Mouse (Mus musculus) myocyte (in vitro differentiated cells): ENCODE data around the gene Ctnnd1.

Experiments used
- CEBPB ChIP-seq: IDR thresholded peaks from 2 replicates; pipeline ENCODE4 v1.6.1; 2011; ENCODE audit warnings: mild to moderate bottlenecking, moderate library complexity; ENCODE audit not compliant: poor library complexity, insufficient read depth, severe bottlenecking
- E2F4 ChIP-seq: IDR thresholded peaks from one replicate; pipeline ENCODE4 v1.6.1; 2011; ENCODE audit warnings: mild to moderate bottlenecking, control low read depth, moderate library complexity; ENCODE audit not compliant: insufficient read depth
- MAX ChIP-seq: IDR thresholded peaks from one replicate; pipeline ENCODE4 v1.6.1; 2011; ENCODE audit warnings: low read depth, mild to moderate bottlenecking, control low read depth
- MYOG ChIP-seq, 3 experiments: IDR thresholded peaks; one replicate each; pipeline ENCODE4 v1.6.1; 2011; ENCODE audit warnings: control low read depth in 2 of 3, low read depth in 2 of 3, mild to moderate bottlenecking in 2 of 3; ENCODE audit not compliant: insufficient read length in 2 of 3, control insufficient read depth in 1 of 3, insufficient read depth in 1 of 3
- POLR2A ChIP-seq: IDR thresholded peaks from one replicate; pipeline ENCODE4 v1.6.1; 2011; ENCODE audit warnings: low read depth, mild to moderate bottlenecking, control low read depth, moderate library complexity; ENCODE audit not compliant: insufficient read length
- POLR2AphosphoS2 ChIP-seq: IDR thresholded peaks from one replicate; pipeline ENCODE4 v1.6.1; 2011; ENCODE audit warnings: low read depth, control low read depth; ENCODE audit not compliant: insufficient read length
- SRF ChIP-seq: IDR thresholded peaks from one replicate; pipeline ENCODE4 v1.6.1; 2011; ENCODE audit warnings: low read depth; ENCODE audit not compliant: control insufficient read depth, insufficient read length
- TCF12 ChIP-seq: IDR thresholded peaks from one replicate; pipeline ENCODE4 v1.6.1; 2011; ENCODE audit warnings: mild to moderate bottlenecking, control low read depth; ENCODE audit not compliant: poor library complexity, insufficient read depth, severe bottlenecking
- TCF3 ChIP-seq: IDR thresholded peaks from one replicate; pipeline ENCODE4 v1.6.1; 2011; ENCODE audit warnings: low read depth, control low read depth; ENCODE audit not compliant: insufficient read length
- USF1 ChIP-seq: IDR thresholded peaks from one replicate; pipeline ENCODE4 v1.6.1; 2011; ENCODE audit warnings: low read depth, mild to moderate bottlenecking, control low read depth, moderate library complexity

DNA sequence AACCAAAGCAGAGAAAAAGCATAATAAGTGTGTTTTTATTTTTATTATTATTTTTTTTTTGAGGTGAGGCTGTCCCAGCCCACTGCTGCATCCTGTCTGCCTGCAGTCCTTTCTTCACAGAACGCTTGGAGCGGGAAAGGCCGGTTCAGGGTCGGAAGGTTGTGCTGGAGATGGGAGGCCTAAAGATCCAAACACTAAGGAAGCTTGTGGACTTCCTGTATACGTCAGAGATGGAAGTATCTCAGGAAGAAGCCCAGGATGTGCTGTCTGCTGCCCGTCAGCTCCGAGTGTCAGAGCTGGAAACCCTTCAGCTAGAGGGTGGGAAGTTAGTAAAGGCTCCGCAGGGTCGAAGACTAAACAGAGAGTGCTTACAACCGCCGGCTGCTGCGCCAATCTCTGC, 15.5 kb upstream of the Ctnnd1 start:
- TF ChIP-seq MYOG (IDR thresholded peaks at IDR 0.05; ENCODE audit: control insufficient read depth in 1 of 3, insufficient read depth in 1 of 3, insufficient read length in 2 of 3, low read depth in 2 of 3) = no peak
- no peak for TF ChIP-seq POLR2A
- TF ChIP-seq POLR2AphosphoS2 = no peak
- no peak for TF ChIP-seq TCF12
- TF ChIP-seq E2F4 = no peak
- TF ChIP-seq CEBPB = no peak
- no peak for TF ChIP-seq USF1
- no peak for TF ChIP-seq MAX
- no peak for TF ChIP-seq SRF
- TF ChIP-seq TCF3 = no peak
